ENCODE assay signal across 8 mouse cellular contexts in the genomic region with DNA sequence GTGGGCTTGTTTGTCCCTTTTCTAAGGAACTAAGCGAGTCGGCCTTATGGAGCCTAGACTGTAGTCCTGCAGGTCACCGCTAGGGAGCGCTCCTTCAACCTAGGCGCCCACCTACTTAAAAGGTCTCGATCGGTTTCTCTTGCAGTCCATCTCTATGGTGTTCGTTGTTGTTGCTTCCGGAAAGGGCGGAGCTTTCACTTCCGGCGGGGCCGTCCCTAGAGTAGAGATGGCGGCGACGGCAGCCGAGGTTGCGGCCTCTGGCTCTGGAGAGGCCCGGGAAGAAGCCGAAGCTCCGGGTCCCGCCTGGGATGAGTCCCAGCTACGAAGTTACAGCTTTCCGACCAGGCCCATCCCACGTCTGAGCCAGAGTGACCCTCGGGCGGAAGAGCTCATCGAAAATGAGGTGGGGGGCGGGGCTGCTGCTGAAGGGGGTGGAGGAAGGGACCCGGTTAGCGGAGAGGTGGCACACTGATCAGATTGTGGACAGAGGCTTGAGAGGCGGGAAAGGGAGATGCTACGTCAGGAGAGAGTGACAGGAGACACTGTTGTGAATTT. TPM values are rescaled to one million over a fixed set of nuclear protein-coding genes. Genes with fewer than 3 reads are reported as not detected.
A peak's percentile ranks its signal among the peaks of the same experiment; 100 is the strongest.
DNase-seq lines count a peak whose midpoint lies in the region; ATAC-seq and TF ChIP-seq lines count a peak whose summit lies in the region.

A gene (plus strand): TSS at position 199 of the 555 bp plus-strand sequence.

- ATAC-seq in forebrain, embryonic 11.5 days (replicated peaks; ENCODE audit: low FRiP score), result peak; percentile 96
- ATAC-seq in heart, embryonic 16.5 days (replicated peaks; ENCODE audit: extremely low read depth, insufficient read depth, low FRiP score), result peak; percentile 97
- peak; percentile 99 for ATAC-seq in liver, embryonic 15.5 days (ENCODE audit: insufficient read depth)
- peak; percentile 96 for ATAC-seq in neural tube, embryonic 12.5 days (ENCODE audit: low FRiP score, low read depth)

- TF ChIP-seq POLR2A in CH12.LX (IDR thresholded peaks at IDR 0.05; ENCODE audit: low read depth, low read length), result peak; percentile 96

- peaks cover 30% of the 10 kb centered on the region for H3K79me2 ChIP-seq in CH12.LX (replicated peaks; ENCODE audit: control insufficient read depth, extremely low read depth, insufficient read depth, poor library complexity, severe bottlenecking)

- TF ChIP-seq RAD21 in CH12.LX (IDR thresholded peaks at IDR 0.05; ENCODE audit: low read depth, low read length), result no peak

- H3K36me3 ChIP-seq in CH12.LX (replicated peaks in 1 of 2; ENCODE audit: control insufficient read depth in 1 of 2, insufficient read depth in 1 of 2, low read length in 1 of 2), result peaks cover 33 to 39% of the 10 kb centered on the region in 2 experiments
- peaks cover 8% of the 10 kb centered on the region; the same call in 1 of the 2 replicates for H3K36me3 ChIP-seq in forebrain, embryonic 11.5 days (ENCODE audit: control insufficient read depth, insufficient read depth, low read length)
- H3K36me3 ChIP-seq in heart, embryonic 16.5 days (ENCODE audit: control insufficient read depth, insufficient read depth), result peaks cover 18% of the 10 kb centered on the region
- peaks cover 29% of the 10 kb centered on the region for H3K36me3 ChIP-seq in liver, embryonic 15.5 days (replicated peaks)
- peaks cover 27% of the 10 kb centered on the region for H3K36me3 ChIP-seq in neural tube, embryonic 12.5 days

- no peak for TF ChIP-seq EP300 in CH12.LX (IDR thresholded peaks at IDR 0.05; ENCODE audit: low read length)

- H3K4me2 ChIP-seq in CH12.LX (ENCODE audit: insufficient read depth, low read depth, poor library complexity, severe bottlenecking), result peak within 1 kb of the TSS; percentile 59
- peak within 1 kb of the TSS; percentile 71 for H3K4me2 ChIP-seq in forebrain, embryonic 11.5 days (ENCODE audit: low read depth, low read length, severe bottlenecking)
- peak within 1 kb of the TSS; percentile 83 for H3K4me2 ChIP-seq in heart, embryonic 16.5 days (ENCODE audit: low read depth, low read length)
- H3K4me2 ChIP-seq in liver, embryonic 15.5 days, result peak within 1 kb of the TSS; percentile 81
- H3K4me2 ChIP-seq in neural tube, embryonic 12.5 days (replicated peaks), result peak within 1 kb of the TSS; percentile 82

- H3K27me3 ChIP-seq in CH12.LX (replicated peaks), result peaks cover 3% of the 10 kb centered on the region
- no peaks in the 10 kb centered on the region for H3K27me3 ChIP-seq in forebrain, embryonic 11.5 days (ENCODE audit: control insufficient read depth, insufficient read depth, low read length)
- H3K27me3 ChIP-seq in heart, embryonic 16.5 days (ENCODE audit: control insufficient read depth, insufficient read depth, low read length), result no peaks in the 10 kb centered on the region
- peaks cover 14% of the 10 kb centered on the region; the same call in 1 of the 2 replicates for H3K27me3 ChIP-seq in liver, embryonic 15.5 days
- peaks cover 3% of the 10 kb centered on the region; the same call in 1 of the 2 replicates for H3K27me3 ChIP-seq in neural tube, embryonic 12.5 days (replicated peaks)

- under 1% methylated on average over 33 of the region's 33 CpGs for WGBS in forebrain, embryonic 11.5 days
- WGBS in heart, embryonic 16.5 days, result under 1% methylated on average over 33 of the region's 33 CpGs
- under 1% methylated on average over 33 of the region's 33 CpGs for WGBS in liver, embryonic 15.5 days (ENCODE audit: insufficient replicate concordance)
- WGBS in neural tube, embryonic 12.5 days, result 1% methylated on average over 33 of the region's 33 CpGs

- TF ChIP-seq CTCF in CH12.LX (conservative IDR thresholded peaks at IDR 0.05 in 1 of 2, IDR thresholded peaks at IDR 0.05 in 1 of 2; ENCODE audit: low read depth in 2 of 2, low read length in 2 of 2), result peak; percentile 90 to 94

- peak; percentile 98 for DNase-seq in CH12.LX (ENCODE audit: extremely low read depth)
- DNase-seq in c-Kit-positive CD71-positive TER-119-negative erythroid progenitor cells, embryonic 14.5 days (ENCODE audit: low read depth), result peak; percentile 97
- DNase-seq in forebrain, embryonic 11.5 days (ENCODE audit: low spot score), result peak; percentile 96
- peak; percentile 97 for DNase-seq in kidney, postnatal 36 days
- DNase-seq in telencephalon, adult 2 months (ENCODE audit: low read depth, low spot score), result peak; percentile 96

- H3K9me3 ChIP-seq in CH12.LX (replicated peaks; ENCODE audit: low read length), result no peaks in the 10 kb centered on the region
- H3K9me3 ChIP-seq in forebrain, embryonic 11.5 days (ENCODE audit: control insufficient read depth, low read length), result no peaks in the 10 kb centered on the region
- no peaks in the 10 kb centered on the region for H3K9me3 ChIP-seq in heart, embryonic 16.5 days (replicated peaks; ENCODE audit: control insufficient read depth, low read length)
- H3K9me3 ChIP-seq in liver, embryonic 15.5 days (replicated peaks), result no peaks in the 10 kb centered on the region
- H3K9me3 ChIP-seq in neural tube, embryonic 12.5 days, result no peaks in the 10 kb centered on the region

- dilution Hi-C loops in CH12.LX (cut with MboI; ENCODE audit: extremely low pct_ligation_motif_present, extremely low pct_unique_long_range_greater_than_20kb, low sequenced_read_pairs), result no loop called here

- H3K4me3 ChIP-seq in CH12.LX (replicated peaks in 1 of 3; ENCODE audit: low read depth in 2 of 3, low read length in 2 of 3, poor library complexity in 1 of 3), result peak within 1 kb of the TSS; percentile 66 to 92 (median 77)
- H3K4me3 ChIP-seq in forebrain, embryonic 11.5 days (ENCODE audit: low read depth, low read length), result peak within 1 kb of the TSS; percentile 83
- H3K4me3 ChIP-seq in heart, embryonic 16.5 days (ENCODE audit: low read length), result peak within 1 kb of the TSS; percentile 88
- peak within 1 kb of the TSS; percentile 83 for H3K4me3 ChIP-seq in liver, embryonic 15.5 days (replicated peaks)
- peak within 1 kb of the TSS; percentile 76 for H3K4me3 ChIP-seq in neural tube, embryonic 12.5 days

- H3K4me1 ChIP-seq in CH12.LX (ENCODE audit: control insufficient read depth in 1 of 2, insufficient read depth in 2 of 2), result peaks cover 4 to 22% of the 10 kb centered on the region in 2 experiments; a peak in 3 of 4 replicates
- H3K4me1 ChIP-seq in forebrain, embryonic 11.5 days (replicated peaks; ENCODE audit: control insufficient read depth, insufficient read depth, low read length), result peaks cover 4% of the 10 kb centered on the region
- H3K4me1 ChIP-seq in heart, embryonic 16.5 days (ENCODE audit: control insufficient read depth, insufficient read depth, low read length), result peaks cover 14% of the 10 kb centered on the region
- H3K4me1 ChIP-seq in liver, embryonic 15.5 days (replicated peaks), result peaks cover 22% of the 10 kb centered on the region
- H3K4me1 ChIP-seq in neural tube, embryonic 12.5 days, result peaks cover 16% of the 10 kb centered on the region

- H3K9ac ChIP-seq in CH12.LX (ENCODE audit: insufficient read depth, low read depth), result peak within 1 kb of the TSS; percentile 99
- H3K9ac ChIP-seq in forebrain, embryonic 11.5 days (ENCODE audit: low read length), result peak within 1 kb of the TSS; percentile 83
- peak within 1 kb of the TSS; percentile 89 for H3K9ac ChIP-seq in heart, embryonic 16.5 days (ENCODE audit: low read length)
- H3K9ac ChIP-seq in liver, embryonic 15.5 days, result peak within 1 kb of the TSS; percentile 67
- peak within 1 kb of the TSS; percentile 79 for H3K9ac ChIP-seq in neural tube, embryonic 12.5 days

- in situ Hi-C loops in CH12.LX (cut with MboI; ENCODE audit: low pct_ligation_motif_present, low pct_unique_long_range_greater_than_20kb, low sequenced_read_pairs), result no loop called here

- H3K27ac ChIP-seq in CH12.LX (ENCODE audit: insufficient read depth, low read depth), result peak within 1 kb of the TSS; percentile 68; the same call in 1 of the 2 replicates
- peak within 1 kb of the TSS; percentile 66; the same call in 1 of the 2 replicates for H3K27ac ChIP-seq in forebrain, embryonic 11.5 days (ENCODE audit: low read depth, low read length)
- H3K27ac ChIP-seq in heart, embryonic 16.5 days (ENCODE audit: low read length), result peak within 1 kb of the TSS; percentile 68
- H3K27ac ChIP-seq in liver, embryonic 15.5 days (replicated peaks), result peak within 1 kb of the TSS; percentile 84
- no peak within 1 kb of the TSS for H3K27ac ChIP-seq in neural tube, embryonic 12.5 days

TF ChIP-seq in CH12.LX, 34 proteins besides CTCF, POLR2A, EP300 and RAD21 (continues in another document):
- TF ChIP-seq HCFC1 (IDR thresholded peaks at IDR 0.05; ENCODE audit: low read depth, low read length) (peak; percentile 90), ZMIZ1 (IDR thresholded peaks at IDR 0.05; ENCODE audit: low read depth, low read length) (peak; percentile 83), TCF12 (IDR thresholded peaks at IDR 0.05; ENCODE audit: low read depth, low read length) (no peak; the same call in none of the 2 replicates), NRF1 (IDR thresholded peaks at IDR 0.05; ENCODE audit: low read depth, low read length) (peak; percentile 41; the same call in 1 of the 2 replicates), POLR2AphosphoS2 (IDR thresholded peaks at IDR 0.05; ENCODE audit: low read depth, low read length) (peak; percentile 80; the same call in 1 of the 2 replicates), NELFE (IDR thresholded peaks at IDR 0.05; ENCODE audit: low read depth, low read length) (peak; percentile 88), E2F4 (IDR thresholded peaks at IDR 0.05; ENCODE audit: insufficient replicate concordance, low read depth, low read length) (0 out of 2 replicates have a peak, but pooled peaks have one; percentile 73), KAT2A (IDR thresholded peaks at IDR 0.05; ENCODE audit: insufficient replicate concordance, low read length) (peak; percentile 76; the same call in 1 of the 2 replicates), BHLHE40 (IDR thresholded peaks at IDR 0.05; ENCODE audit: low read depth, low read length) (peak; percentile 44; the same call in 1 of the 2 replicates), ELF1 (IDR thresholded peaks at IDR 0.05; ENCODE audit: low read depth, low read length) (peak; percentile 89), MXI1 (IDR thresholded peaks at IDR 0.05; ENCODE audit: low read depth, low read length) (peak; percentile 88), TBP (conservative IDR thresholded peaks at IDR 0.05; ENCODE audit: low read depth, low read length) (peak; percentile 87), SMC3 (IDR thresholded peaks at IDR 0.05; ENCODE audit: low read depth, low read length) (peak; percentile 24), MEF2A (IDR thresholded peaks at IDR 0.05; ENCODE audit: borderline replicate concordance, low read depth, low read length) (peak; percentile 62; the same call in 1 of the 2 replicates)

RNA-seq across cellular contexts. Expression of the gene that starts here (rescaled TPM):
- 12.9 and 13.5 TPM in 2 replicates for total RNA-seq in CH12.LX (2012; rRNA removed)
- total RNA-seq in CH12.LX (2014; rRNA removed), result 7.2 and 8.3 TPM in 2 replicates
- 26.8 and 29.2 TPM in 2 replicates for polyA plus RNA-seq in CH12.LX (2012; ENCODE audit: insufficient read length, low read depth)
- polyA plus RNA-seq in forebrain, embryonic 11.5 days (2014; fragmentation: Nextera tagmentation; extraction: Ambion mirVana), result 33.0 and 33.3 TPM in 2 replicates
- polyA plus RNA-seq in heart, embryonic 16.5 days (2015; fragmentation: Nextera tagmentation; extraction: Ambion mirVana), result 22.2 and 27.6 TPM in 2 replicates
- 9.9 and 11.3 TPM in 2 replicates for polyA plus RNA-seq in liver, embryonic 15.5 days (2015; fragmentation: Nextera tagmentation; extraction: Ambion mirVana)
- 36.2 and 38.0 TPM in 2 replicates for polyA plus RNA-seq in neural tube, embryonic 12.5 days (2016; fragmentation: Nextera tagmentation; extraction: Ambion mirVana)
